Mouse (Mus musculus): ENCODE measurements around the gene Sstr3.

Gene Sstr3

DNA sequence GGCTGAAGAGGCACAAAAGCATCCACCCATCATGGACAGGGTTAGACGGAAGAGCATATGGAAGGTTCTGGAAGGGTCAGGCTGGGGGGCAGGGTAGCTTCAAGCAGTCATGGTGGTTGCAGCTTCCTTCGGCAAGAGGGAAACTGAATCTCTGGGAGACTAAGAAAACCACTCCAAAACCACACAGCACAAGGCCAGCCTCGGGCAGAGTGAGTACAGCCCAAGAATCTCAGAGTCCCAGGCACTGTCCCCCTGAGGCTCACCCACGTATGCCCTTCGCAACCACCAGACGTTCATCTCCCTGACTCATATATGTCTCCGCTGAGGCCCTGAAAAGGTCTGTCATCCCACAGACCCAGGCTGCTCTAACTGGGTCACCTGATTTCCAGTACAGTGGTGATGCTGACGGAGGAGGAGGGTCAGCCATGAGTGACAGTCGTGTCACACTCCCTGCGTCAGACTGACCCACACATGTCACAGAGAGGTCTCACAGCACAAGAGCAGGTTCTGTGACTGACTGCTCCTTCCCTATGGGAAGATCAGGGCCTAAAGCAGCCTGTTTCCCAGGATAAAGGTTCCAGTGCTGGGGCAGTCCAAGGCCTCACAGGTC is 51.0 kb downstream of the Sstr3 start:
- DNase-seq, result no peak

- DNase-seq, result no peak
Observed at GRCm38 (mm10) chr15:78491301-78491700, 53.2 kb downstream of the Sstr3 start.

DNA sequence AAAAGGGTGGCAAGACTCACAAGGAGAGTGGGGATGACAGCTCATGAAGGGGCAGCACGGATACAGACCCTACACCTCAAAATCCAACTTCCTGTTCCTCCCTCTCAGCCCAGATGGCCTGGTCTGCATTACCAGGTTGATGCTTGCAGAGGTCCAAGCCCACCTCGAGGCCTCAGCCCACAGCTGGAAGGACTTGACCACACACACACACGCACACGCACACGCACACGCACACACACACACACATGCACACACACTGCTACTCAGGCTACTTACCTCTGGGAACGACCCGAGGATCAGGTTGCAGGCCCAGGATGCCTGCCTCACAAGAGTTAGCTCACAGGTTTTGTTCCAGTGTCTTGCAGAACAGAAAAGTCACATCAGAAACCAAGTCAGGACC is 54.6 kb downstream of the Sstr3 start:
- DNase-seq, result no peak

DNA sequence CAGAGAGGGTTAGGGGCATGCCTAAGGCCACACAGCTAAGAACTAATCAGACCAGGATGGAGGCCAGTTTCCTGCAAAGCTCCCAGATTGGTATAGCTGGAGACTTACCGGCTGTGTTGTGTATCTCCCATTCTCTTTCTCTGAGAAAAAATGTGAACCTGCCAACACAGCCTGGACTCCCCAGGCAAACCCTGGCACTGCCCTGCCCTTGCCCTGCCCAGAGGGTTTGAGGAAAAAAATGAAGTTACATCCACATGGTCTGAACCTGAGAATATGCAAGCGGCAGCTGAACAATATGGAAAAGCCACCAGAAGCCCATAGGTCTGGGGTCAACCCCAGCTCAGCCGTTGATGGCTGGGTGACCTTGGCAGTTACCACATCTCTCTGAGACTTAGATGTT is 55.2 kb downstream of the Sstr3 start:
- no peak for DNase-seq

DNA sequence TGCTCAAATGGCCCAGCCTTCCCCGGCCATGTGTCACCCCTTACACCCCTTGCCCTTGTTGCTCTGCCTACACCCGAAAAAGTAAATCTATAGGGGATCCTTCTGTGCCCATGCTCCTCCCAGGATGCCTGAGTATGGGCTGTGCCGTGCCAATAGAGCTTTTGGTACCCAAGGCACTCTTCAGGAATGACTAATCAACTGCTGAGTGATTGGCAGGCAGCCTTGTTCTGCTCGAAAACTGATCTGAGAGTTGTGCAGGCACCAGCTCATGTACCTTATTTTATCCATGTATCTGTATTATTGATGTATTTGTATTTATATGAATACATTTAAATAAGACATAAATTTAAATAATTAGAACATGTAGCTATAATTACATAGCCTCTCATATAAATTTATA is 57.4 kb downstream of the Sstr3 start:
- no peak for DNase-seq
